Mouse (Mus musculus): ENCODE data around the gene Smarca2.

The Smarca2 gene

GRCm38 (mm10) chr19:26746290-26746689, 141.4 kb downstream of the Smarca2 start:
- no peak for DNase-seq (ENCODE audit: extremely low read depth, insufficient read length, low spot score)

- no peak for DNase-seq (ENCODE audit: extremely low read depth, insufficient read length, low spot score)
These were observed 142.0 kb downstream of the Smarca2 start for GRCm38 (mm10) chr19:26746709-26747467.

GRCm38 (mm10) chr19:26747571-26748539, 143.0 kb downstream of the Smarca2 start:
- DNase-seq (ENCODE audit: extremely low read depth, insufficient read length, low spot score), result peak; percentile 84

GRCm38 (mm10) chr19:26748676-26749075, 143.8 kb downstream of the Smarca2 start:
- DNase-seq (ENCODE audit: extremely low read depth, insufficient read length, low spot score), result peak; percentile 30

- DNase-seq (ENCODE audit: extremely low read depth, insufficient read length, low spot score), result no peak
These were observed 144.7 kb downstream of the Smarca2 start for GRCm38 (mm10) chr19:26749427-26750137.

GRCm38 (mm10) chr19:26752611-26753163, 147.8 kb downstream of the Smarca2 start:
- no peak for DNase-seq (ENCODE audit: extremely low read depth, insufficient read length, low spot score)

GRCm38 (mm10) chr19:26753266-26753872, 148.5 kb downstream of the Smarca2 start:
- no peak for DNase-seq (ENCODE audit: extremely low read depth, insufficient read length, low spot score)

GRCm38 (mm10) chr19:26754016-26754794, 149.4 kb downstream of the Smarca2 start:
- DNase-seq (ENCODE audit: extremely low read depth, insufficient read length, low spot score), result no peak

GRCm38 (mm10) chr19:26755991-26756390, 151.1 kb downstream of the Smarca2 start:
- DNase-seq (ENCODE audit: extremely low read depth, insufficient read length, low spot score), result no peak

GRCm38 (mm10) chr19:26756399-26756798, 151.5 kb downstream of the Smarca2 start:
- no peak for DNase-seq (ENCODE audit: extremely low read depth, insufficient read length, low spot score)

GRCm38 (mm10) chr19:26758156-26758555, 153.3 kb downstream of the Smarca2 start:
- DNase-seq (ENCODE audit: extremely low read depth, insufficient read length, low spot score), result no peak

- no peak for DNase-seq (ENCODE audit: extremely low read depth, insufficient read length, low spot score)
These were observed 153.8 kb downstream of the Smarca2 start for GRCm38 (mm10) chr19:26758620-26759019.

GRCm38 (mm10) chr19:26759295-26759694, 154.4 kb downstream of the Smarca2 start:
- no peak for DNase-seq (ENCODE audit: extremely low read depth, insufficient read length, low spot score)

- no peak for DNase-seq (ENCODE audit: extremely low read depth, insufficient read length, low spot score)
These were observed 156.4 kb downstream of the Smarca2 start for GRCm38 (mm10) chr19:26761257-26761656.

- no peak for DNase-seq (ENCODE audit: extremely low read depth, insufficient read length, low spot score)
These were observed 160.6 kb downstream of the Smarca2 start for GRCm38 (mm10) chr19:26765483-26765882.

GRCm38 (mm10) chr19:26767454-26767853, 162.6 kb downstream of the Smarca2 start:
- DNase-seq (ENCODE audit: extremely low read depth, insufficient read length, low spot score), result no peak

- DNase-seq (ENCODE audit: extremely low read depth, insufficient read length, low spot score), result no peak
These were observed 163.1 kb downstream of the Smarca2 start for GRCm38 (mm10) chr19:26767941-26768340.

- no peak for DNase-seq (ENCODE audit: extremely low read depth, insufficient read length, low spot score)
These were observed 164.0 kb downstream of the Smarca2 start for GRCm38 (mm10) chr19:26768846-26769245.

Measured in 3134 (cell line).